Mouse (Mus musculus): Measurements from ENCODE around the gene Spata5.
A peak's percentile ranks its signal among the peaks of the same experiment; 100 is the strongest.

Spata5 gene

DNA sequence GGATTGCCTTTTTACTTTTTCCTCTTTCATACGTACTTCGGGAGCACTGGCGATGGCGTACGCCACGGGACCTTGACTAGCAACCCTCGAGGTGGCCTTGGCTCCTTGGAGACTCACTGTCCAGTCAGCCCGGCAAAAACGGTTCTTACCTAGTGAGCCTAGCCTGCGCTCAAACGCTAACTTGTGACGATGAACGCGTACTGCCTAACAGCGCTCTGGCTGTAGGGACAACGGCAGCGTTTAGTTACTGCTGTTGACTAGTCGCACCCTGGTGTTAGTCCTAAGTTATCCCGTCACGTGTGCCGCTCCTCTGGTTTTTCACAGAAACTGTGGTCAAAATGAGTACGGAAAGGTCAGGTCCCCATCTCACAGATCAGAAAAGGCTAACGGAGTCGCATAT is 945 bp downstream of the Spata5 start:
- no peak for DNase-seq (ENCODE audit: low read depth)

DNA sequence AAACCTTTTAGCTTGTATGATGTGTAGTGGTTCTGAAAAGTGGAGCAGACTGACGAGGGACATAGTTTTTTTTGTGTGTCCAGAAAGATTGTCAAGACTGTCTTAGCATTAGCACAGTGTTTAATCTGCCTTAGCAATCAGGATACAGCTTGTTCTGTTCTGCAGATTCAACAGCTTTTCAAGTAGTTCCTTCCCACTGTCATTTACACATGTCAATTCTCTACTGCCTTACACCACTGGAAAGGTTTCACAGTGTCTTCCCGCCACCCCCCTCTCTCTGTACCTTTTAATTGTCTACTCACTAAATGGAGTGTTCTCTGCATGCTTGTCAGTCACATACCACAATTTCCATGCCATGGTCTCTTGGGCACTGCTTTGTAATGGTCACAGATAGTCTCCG is 1.5 kb downstream of the Spata5 start:
- no peak for DNase-seq (ENCODE audit: low read depth)

DNA sequence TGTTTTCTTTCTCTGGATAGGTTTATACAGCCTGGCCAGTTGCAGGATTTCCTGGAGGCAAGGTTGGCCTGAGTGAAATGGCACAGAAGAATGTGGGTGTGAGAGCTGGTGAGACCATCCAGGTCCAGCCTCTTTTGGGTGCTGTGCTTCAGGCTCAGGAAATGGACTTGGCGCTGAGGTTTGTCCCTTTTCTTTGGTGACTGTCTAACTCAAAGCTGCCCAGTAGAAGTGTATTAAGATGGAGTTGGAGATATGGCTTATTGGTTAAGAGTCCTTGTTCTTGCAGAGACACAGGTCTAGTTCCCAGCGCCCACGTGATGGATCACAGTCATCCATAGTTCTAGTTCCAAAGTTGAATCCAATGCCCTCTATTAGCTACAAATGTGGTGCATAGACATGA is 6.4 kb downstream of the Spata5 start:
- no peak for DNase-seq (ENCODE audit: low read depth)

DNA sequence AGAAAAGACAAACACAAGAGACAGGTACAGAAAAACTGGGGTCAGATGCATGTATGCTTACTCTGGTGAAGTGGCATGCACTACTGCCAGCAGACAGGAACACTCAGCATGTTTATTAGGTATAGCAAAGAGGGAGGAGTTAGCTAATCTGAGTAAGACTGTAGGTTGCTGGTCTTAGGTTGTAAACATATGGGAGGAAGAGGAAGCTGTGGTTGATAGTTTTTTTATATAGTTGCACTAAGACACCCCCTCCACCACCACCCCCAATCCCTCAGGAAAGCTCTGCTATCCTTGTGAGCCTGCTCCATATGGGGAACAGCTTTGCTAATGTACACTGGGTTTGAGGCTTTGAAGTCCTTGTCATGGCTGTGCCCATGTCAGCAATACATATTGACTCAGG is 10.7 kb downstream of the Spata5 start:
- no peak for DNase-seq (ENCODE audit: low read depth)

- DNase-seq (ENCODE audit: low read depth): no peak
These were observed 20.1 kb downstream of the Spata5 start for GRCm38 (mm10) chr3:37439770-37440169.

DNA sequence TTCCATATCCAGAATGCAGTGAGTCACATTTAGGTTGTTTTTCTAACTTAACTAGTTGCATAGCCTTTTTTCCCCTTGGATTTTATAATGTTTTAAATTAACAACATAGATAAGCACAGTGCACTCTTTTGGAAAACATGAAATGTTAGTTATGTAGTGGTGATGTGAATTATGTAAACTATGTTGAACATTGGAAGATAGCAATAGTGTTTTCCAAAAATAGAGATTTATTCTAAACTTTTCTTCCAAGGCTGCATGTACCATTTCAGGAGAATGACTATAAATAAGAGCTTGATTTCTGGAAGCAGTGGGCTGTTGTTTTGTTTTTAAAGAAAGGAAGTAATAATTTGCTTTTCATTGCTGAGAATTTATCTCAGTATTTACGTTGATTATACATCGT is 23.7 kb downstream of the Spata5 start:
- DNase-seq (ENCODE audit: low read depth): no peak

DNA sequence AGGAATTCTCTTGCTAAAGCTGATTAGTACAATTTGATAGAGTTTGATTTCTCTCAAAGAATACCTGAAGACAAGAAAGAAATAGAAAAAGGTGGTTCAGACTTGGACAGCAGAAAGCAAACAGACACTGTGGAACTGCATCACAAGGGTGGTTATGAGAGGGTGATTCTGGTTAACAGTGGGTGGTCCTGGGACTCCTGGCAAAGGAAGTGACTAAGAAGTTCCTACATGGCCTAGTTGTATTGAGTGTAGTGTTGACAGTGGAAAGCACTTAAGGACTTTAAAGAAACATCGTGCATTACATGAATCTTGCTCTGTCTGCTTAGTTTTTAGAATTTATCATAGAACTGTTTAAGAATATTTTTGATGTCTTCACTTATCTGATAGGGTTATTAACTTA is 36.3 kb downstream of the Spata5 start:
- DNase-seq (ENCODE audit: low read depth): no peak

GRCm38 (mm10) chr3:37468170-37468569 is 48.5 kb downstream of the Spata5 start:
- DNase-seq (ENCODE audit: low read depth): peak; percentile 2

- DNase-seq (ENCODE audit: low read depth): no peak
These were observed 49.7 kb downstream of the Spata5 start for GRCm38 (mm10) chr3:37469353-37469752.

DNA sequence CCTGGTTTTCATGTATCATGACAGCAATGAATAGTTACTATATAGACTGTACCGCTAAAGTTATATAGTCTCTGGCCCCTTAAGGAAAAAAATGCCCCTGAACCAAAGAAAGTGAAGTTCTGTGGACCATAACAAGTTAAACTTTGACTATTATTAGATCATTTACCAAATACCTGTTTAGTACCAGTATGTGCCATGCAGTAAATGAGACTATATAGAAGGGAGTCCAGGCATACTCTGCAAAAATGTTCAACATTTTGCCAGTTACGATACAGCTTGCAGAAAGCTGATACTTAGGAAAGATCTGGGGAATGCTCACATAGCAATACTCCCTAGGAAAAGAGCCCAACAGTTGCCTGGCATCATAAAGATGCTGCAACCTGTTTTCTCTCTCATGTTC is 51.2 kb downstream of the Spata5 start:
- DNase-seq (ENCODE audit: low read depth): no peak

DNA sequence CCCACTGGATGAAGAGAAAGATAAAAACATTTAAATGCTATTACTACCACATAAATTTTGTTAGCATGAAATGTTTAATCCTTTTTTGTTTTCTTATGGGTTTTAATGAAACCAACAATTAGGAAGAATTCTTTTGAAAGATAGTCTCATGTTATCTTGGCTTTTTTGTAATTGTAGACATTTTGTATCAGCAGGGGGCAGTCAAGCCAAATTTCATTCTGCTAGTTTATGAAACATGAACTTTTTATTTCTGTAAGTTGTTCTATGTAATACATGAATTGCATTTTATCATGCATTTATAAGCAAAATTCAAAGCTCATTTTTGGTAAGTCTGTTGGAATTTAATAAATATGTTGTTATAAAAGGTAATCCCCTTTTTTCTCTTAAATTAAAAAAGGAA is 52.8 kb downstream of the Spata5 start:
- peak; percentile 10 for DNase-seq (ENCODE audit: low read depth)

DNA sequence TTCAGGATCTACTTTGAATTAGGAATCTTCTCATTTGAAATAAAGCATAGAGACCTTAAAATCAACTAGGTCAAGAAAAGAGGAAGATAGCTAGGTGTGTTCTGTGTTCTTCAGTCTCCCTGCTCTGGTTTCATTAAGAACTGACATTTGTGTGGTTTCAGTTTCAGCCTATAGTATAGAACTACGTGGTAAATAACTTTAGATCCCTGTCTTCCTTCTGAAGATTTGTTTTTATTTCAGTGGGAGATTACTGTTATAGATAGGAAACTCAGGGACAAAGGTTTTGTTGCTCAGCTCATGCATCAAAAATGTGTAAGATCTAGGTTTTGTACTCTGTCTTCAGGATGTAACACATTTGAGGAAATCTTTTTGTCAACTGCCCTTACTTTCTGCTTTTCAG is 56.8 kb downstream of the Spata5 start:
- no peak for DNase-seq (ENCODE audit: low read depth)

GRCm38 (mm10) chr3:37477438-37478188 is 57.9 kb downstream of the Spata5 start:
- DNase-seq (ENCODE audit: low read depth): no peak

DNA sequence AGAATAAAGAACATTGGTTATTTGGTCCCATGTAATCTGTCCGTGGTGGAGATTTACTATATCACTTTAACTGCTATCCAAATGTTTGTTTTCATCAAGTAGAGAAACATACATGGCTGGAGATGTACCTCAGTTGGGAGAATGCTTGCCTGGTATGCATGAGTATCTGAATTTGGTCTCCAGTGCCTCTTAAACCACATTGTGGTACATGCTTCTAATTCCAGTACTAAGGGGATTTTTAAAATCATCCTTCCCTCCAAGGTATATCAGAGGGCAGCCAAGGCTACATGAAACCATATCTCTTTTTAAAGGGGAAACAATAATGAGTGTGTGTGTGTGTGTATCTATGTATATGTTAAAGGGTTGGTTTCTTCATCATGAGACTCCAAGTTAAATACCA is 60.1 kb downstream of the Spata5 start:
- no peak for DNase-seq (ENCODE audit: low read depth)

GRCm38 (mm10) chr3:37481295-37481694 is 61.6 kb downstream of the Spata5 start:
- DNase-seq (ENCODE audit: low read depth): no peak

DNA sequence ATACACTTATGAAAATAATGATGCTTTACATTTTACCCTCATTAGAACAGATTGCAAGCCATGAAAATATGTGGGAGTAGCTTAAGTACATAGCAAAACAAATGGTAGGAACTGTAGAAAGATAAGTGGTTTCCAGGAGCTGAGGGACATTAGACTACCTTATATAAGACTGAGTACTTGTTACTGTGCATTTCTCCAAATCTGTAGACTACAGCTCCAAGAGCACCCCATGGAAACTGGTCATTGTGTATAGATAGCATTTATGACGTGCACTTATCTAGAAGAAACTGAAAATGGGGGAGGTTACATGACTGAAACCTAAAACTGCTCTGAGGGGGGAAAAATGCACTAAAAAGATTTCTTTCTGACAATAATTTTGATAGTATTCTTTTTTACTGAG is 63.0 kb downstream of the Spata5 start:
- no peak for DNase-seq (ENCODE audit: low read depth)

GRCm38 (mm10) chr3:37483709-37484265 is 64.1 kb downstream of the Spata5 start:
- DNase-seq (ENCODE audit: low read depth): no peak

DNA sequence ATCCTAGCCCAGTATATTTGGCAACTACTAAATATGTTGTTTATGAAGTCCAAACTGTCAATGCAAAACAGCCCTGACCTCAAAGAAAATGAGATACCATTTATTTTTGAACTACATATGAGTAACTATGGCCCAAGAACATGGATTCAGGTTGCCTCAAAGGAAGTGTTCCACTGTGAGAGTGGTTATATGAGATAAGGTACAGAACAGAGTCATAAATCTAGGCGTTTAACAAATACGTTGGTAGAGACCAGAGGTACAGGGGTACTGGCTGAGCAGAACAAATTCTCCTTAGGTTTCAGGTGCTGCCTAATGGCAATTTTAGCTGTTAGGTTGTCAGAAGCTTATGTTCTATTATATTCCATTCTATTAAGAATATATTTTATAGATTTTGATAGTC is 67.9 kb downstream of the Spata5 start:
- DNase-seq (ENCODE audit: low read depth): no peak

- DNase-seq (ENCODE audit: low read depth): no peak
These were observed 68.5 kb downstream of the Spata5 start for GRCm38 (mm10) chr3:37488173-37488572.

- DNase-seq (ENCODE audit: low read depth): no peak
These were observed 70.3 kb downstream of the Spata5 start for GRCm38 (mm10) chr3:37490025-37490424.

DNA sequence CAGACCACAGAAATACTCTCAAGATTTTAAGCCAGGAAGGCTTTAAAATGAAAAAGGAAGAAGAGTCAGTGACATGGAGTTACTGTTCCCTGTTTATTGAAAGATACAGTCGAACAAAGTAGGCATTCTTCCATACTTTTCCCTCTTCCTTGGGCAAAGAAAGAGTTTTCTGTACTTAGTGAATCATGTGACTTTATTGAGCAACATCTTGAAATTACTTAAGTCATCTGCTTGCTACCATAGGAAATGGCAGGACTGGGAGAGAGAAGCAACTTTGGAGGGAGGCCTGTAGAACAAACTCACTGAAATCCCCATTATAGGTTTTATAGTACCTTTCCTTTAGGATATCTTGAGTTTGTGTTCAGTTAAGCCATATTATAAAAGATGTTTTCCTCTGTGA is 81.2 kb downstream of the Spata5 start:
- DNase-seq (ENCODE audit: low read depth): peak; percentile 29

GRCm38 (mm10) chr3:37502552-37502951 is 82.9 kb downstream of the Spata5 start:
- DNase-seq (ENCODE audit: low read depth): no peak

DNA sequence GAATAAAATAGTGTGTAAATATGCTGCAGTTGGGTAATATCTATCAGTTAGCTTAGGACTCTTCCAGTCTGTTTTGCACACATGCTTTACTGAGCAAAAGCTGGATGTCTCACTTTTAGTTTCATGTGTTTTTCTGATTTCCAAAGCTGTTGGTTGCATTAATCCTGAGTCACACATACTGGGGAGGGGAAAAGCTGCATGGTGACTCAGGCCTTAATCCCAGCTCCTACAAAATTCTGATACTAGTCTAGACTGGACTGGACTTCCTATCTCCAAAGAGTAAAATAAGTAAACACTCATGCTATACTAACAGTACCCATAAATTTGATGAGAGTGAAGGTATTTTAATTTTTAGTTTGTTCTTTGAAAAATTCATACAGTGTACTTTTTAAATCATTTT is 84.2 kb downstream of the Spata5 start:
- peak; percentile 69 for DNase-seq (ENCODE audit: low read depth)
